Mouse (Mus musculus) NIH3T3 (cell line): ENCODE data around the gene Pam16.

Experiments used
- DNase-seq: peaks from one replicate; pipeline ENCODE4 v3.0.0-alpha.2; 2012; ENCODE audit warnings: low read depth

The Pam16 gene

GRCm38 (mm10) chr16:4624481-4625110 lies at the start of gene Pam16:
Gene Pam16 (minus strand): TSS chr16:4624988.
- DNase-seq, result peak; percentile 96

- no peak for DNase-seq
Observed at GRCm38 (mm10) chr16:4674091-4674490, 49.3 kb upstream of the Pam16 start.

GRCm38 (mm10) chr16:4670317-4670716 lies 45.5 kb upstream of the Pam16 start:
- no peak for DNase-seq

- peak; percentile 98 for DNase-seq
Observed at GRCm38 (mm10) chr16:4667190-4667808, 42.5 kb upstream of the Pam16 start.

- no peak for DNase-seq
Observed at GRCm38 (mm10) chr16:4665726-4666125, 40.9 kb upstream of the Pam16 start.

GRCm38 (mm10) chr16:4663806-4664205 lies 39.0 kb upstream of the Pam16 start:
- DNase-seq, result no peak

- DNase-seq, result no peak
Observed at GRCm38 (mm10) chr16:4661605-4662004, 36.8 kb upstream of the Pam16 start.

- DNase-seq, result peak; percentile 58
Observed at GRCm38 (mm10) chr16:4659326-4659725, 34.5 kb upstream of the Pam16 start.

GRCm38 (mm10) chr16:4658781-4659245 lies 34.0 kb upstream of the Pam16 start:
- DNase-seq, result peak; percentile 95

GRCm38 (mm10) chr16:4656571-4657081 lies 31.8 kb upstream of the Pam16 start:
- DNase-seq, result no peak

GRCm38 (mm10) chr16:4655764-4656570 lies 31.2 kb upstream of the Pam16 start:
- peak; percentile 64 for DNase-seq

- peak; percentile 49 for DNase-seq
Observed at GRCm38 (mm10) chr16:4655251-4655734, 30.5 kb upstream of the Pam16 start.

- DNase-seq, result no peak
Observed at GRCm38 (mm10) chr16:4654706-4655105, 29.9 kb upstream of the Pam16 start.

- peak; percentile 60 for DNase-seq
Observed at GRCm38 (mm10) chr16:4652707-4653416, 28.1 kb upstream of the Pam16 start.

- DNase-seq, result peak; percentile 86
Observed at GRCm38 (mm10) chr16:4651624-4652023, 26.8 kb upstream of the Pam16 start.

GRCm38 (mm10) chr16:4651081-4651480 lies 26.3 kb upstream of the Pam16 start:
- DNase-seq, result no peak

GRCm38 (mm10) chr16:4650161-4650560 lies 25.4 kb upstream of the Pam16 start:
- DNase-seq, result peak; percentile 32

GRCm38 (mm10) chr16:4649692-4650091 lies 24.9 kb upstream of the Pam16 start:
- no peak for DNase-seq

GRCm38 (mm10) chr16:4649211-4649610 lies 24.4 kb upstream of the Pam16 start:
- DNase-seq, result no peak

- DNase-seq, result no peak
Observed at GRCm38 (mm10) chr16:4648416-4649023, 23.7 kb upstream of the Pam16 start.

GRCm38 (mm10) chr16:4647651-4648141 lies 22.9 kb upstream of the Pam16 start:
- DNase-seq, result peak; percentile 87
